Mouse (Mus musculus) spleen, adult 2 months (tissue): Measurements from ENCODE around the gene Arl13b.

Experiments used
- CTCF ChIP-seq: fragments of 200-500 bp; IDR thresholded peaks from 2 replicates; pipeline ENCODE4 v1.5.1; 2011; ENCODE audit warnings: mild to moderate bottlenecking, inconsistent platforms; ENCODE audit not compliant: insufficient read depth, insufficient read length, insufficient replicate concordance; ENCODE audit errors: extremely low read depth
- POLR2A ChIP-seq: fragments of 200-500 bp; IDR thresholded peaks from 2 replicates; pipeline ENCODE4 v1.6.1; 2011; ENCODE audit warnings: low read depth, low read length, inconsistent platforms

- TF ChIP-seq CTCF (no peak), POLR2A (no peak)
Measured at GRCm38 (mm10) chr16:62799839-62800238, 47.0 kb downstream of the Arl13b start.
